Mouse (Mus musculus): Measurements from ENCODE around the gene Arl5c. TPM values are rescaled to one million over a fixed set of nuclear protein-coding genes. Genes with fewer than 3 reads are reported as not detected.

Arl5c gene
- total and polyA plus RNA-seq, 2 experiments: 0.37 to 0.55 TPM

GRCm38 (mm10) chr11:97987551-97988526, 8.1 kb downstream of the Arl5c start:
- H3K4me3 ChIP-seq (ENCODE audit: insufficient read depth, low read depth, low read length): peak overlapping the region; percentile 85
- H3K79me2 ChIP-seq (ENCODE audit: control insufficient read depth, insufficient read depth, low read length): no peaks in the 10 kb centered on the region
- H3K27ac ChIP-seq (replicated peaks; ENCODE audit: insufficient read depth, low read depth, low read length): peak overlapping the region; percentile 77
- H3K4me1 ChIP-seq (ENCODE audit: control insufficient read depth, insufficient read depth, low read length): no peaks in the 10 kb centered on the region
- H3K36me3 ChIP-seq (ENCODE audit: control insufficient read depth, insufficient read depth, low read length): no peaks in the 10 kb centered on the region
- H3K27me3 ChIP-seq (ENCODE audit: control insufficient read depth, insufficient read depth, low read length): peaks cover 3% of the 10 kb centered on the region; the same call in 1 of the 2 replicates
- under 1% methylated on average over 42 of the region's 42 CpGs for WGBS
- TF ChIP-seq POLR2A (IDR thresholded peaks at IDR 0.05; ENCODE audit: extremely low read depth, insufficient read depth, low read length) (no peak), CTCF (IDR thresholded peaks at IDR 0.05; ENCODE audit: low read depth, low read length) (peak; percentile 94)
- DNase-seq (ENCODE audit: extremely low read depth, low read depth, low spot score): peak; percentile 89
- peak overlapping the region; percentile 89 for H3K9ac ChIP-seq (ENCODE audit: low read depth, low read length)

- Histone ChIP-seq H3K4me3 (ENCODE audit: insufficient read depth, low read depth, low read length) (peak overlapping the region; percentile 64; the same call in 1 of the 2 replicates), H3K36me3 (ENCODE audit: control insufficient read depth, insufficient read depth, low read length) (no peaks in the 10 kb centered on the region), H3K4me1 (ENCODE audit: control insufficient read depth, insufficient read depth, low read length) (no peaks in the 10 kb centered on the region), H3K9ac (ENCODE audit: low read depth, low read length) (no peak overlapping the region), H3K27ac (replicated peaks; ENCODE audit: insufficient read depth, low read depth, low read length) (no peak overlapping the region), H3K27me3 (ENCODE audit: control insufficient read depth, insufficient read depth, low read length) (peaks cover 3% of the 10 kb centered on the region; the same call in 1 of the 2 replicates), H3K79me2 (ENCODE audit: control insufficient read depth, insufficient read depth, low read length) (no peaks in the 10 kb centered on the region)
- 44% methylated on average over 13 of the region's 17 CpGs for WGBS
- TF ChIP-seq POLR2A (IDR thresholded peaks at IDR 0.05; ENCODE audit: extremely low read depth, insufficient read depth, low read length) (no peak), CTCF (IDR thresholded peaks at IDR 0.05; ENCODE audit: low read depth, low read length) (no peak)
- DNase-seq (ENCODE audit: extremely low read depth, low read depth, low spot score): no peak
Observed at GRCm38 (mm10) chr11:97986738-97987465, 9.1 kb downstream of the Arl5c start.

- WGBS: 5% methylated on average over 74 of the region's 74 CpGs
- no peaks in the 10 kb centered on the region for H3K4me1 ChIP-seq (ENCODE audit: control insufficient read depth, insufficient read depth, low read length)
- no peak within 1 kb of the TSS for H3K27ac ChIP-seq (replicated peaks; ENCODE audit: insufficient read depth, low read depth, low read length)
- H3K27me3 ChIP-seq (ENCODE audit: control insufficient read depth, insufficient read depth, low read length): peaks cover 3% of the 10 kb centered on the region; the same call in 1 of the 2 replicates
- H3K36me3 ChIP-seq (ENCODE audit: control insufficient read depth, insufficient read depth, low read length): no peaks in the 10 kb centered on the region
- H3K9ac ChIP-seq (ENCODE audit: low read depth, low read length): peak within 1 kb of the TSS; percentile 80
- H3K4me3 ChIP-seq (ENCODE audit: insufficient read depth, low read depth, low read length): peak within 1 kb of the TSS; percentile 64
- TF ChIP-seq CTCF (IDR thresholded peaks at IDR 0.05; ENCODE audit: low read depth, low read length) (no peak), POLR2A (IDR thresholded peaks at IDR 0.05; ENCODE audit: extremely low read depth, insufficient read depth, low read length) (no peak)
- no peak for DNase-seq (ENCODE audit: extremely low read depth, low read depth, low spot score)
- no peaks in the 10 kb centered on the region for H3K79me2 ChIP-seq (ENCODE audit: control insufficient read depth, insufficient read depth, low read length)
Observed at GRCm38 (mm10) chr11:97985727-97986677, 10.0 kb downstream of the Arl5c start, which contains the start of gene Plxdc1. TSS of gene Plxdc1 (minus strand) at chr11:97986444.

- Histone ChIP-seq H3K4me1 (ENCODE audit: control insufficient read depth, insufficient read depth, low read length) (no peaks in the 10 kb centered on the region), H3K36me3 (ENCODE audit: control insufficient read depth, insufficient read depth, low read length) (no peaks in the 10 kb centered on the region), H3K9ac (ENCODE audit: low read depth, low read length) (no peak overlapping the region), H3K79me2 (ENCODE audit: control insufficient read depth, insufficient read depth, low read length) (no peaks in the 10 kb centered on the region), H3K27me3 (ENCODE audit: control insufficient read depth, insufficient read depth, low read length) (peaks cover 3% of the 10 kb centered on the region; the same call in 1 of the 2 replicates), H3K4me3 (ENCODE audit: insufficient read depth, low read depth, low read length) (no peak overlapping the region), H3K27ac (replicated peaks; ENCODE audit: insufficient read depth, low read depth, low read length) (no peak overlapping the region)
- 88% methylated on average over 1 of the region's 1 CpGs for WGBS
- no peak for TF ChIP-seq POLR2A (IDR thresholded peaks at IDR 0.05; ENCODE audit: extremely low read depth, insufficient read depth, low read length)
- no peak for TF ChIP-seq CTCF (IDR thresholded peaks at IDR 0.05; ENCODE audit: low read depth, low read length)
- DNase-seq (ENCODE audit: extremely low read depth, low read depth, low spot score): no peak
Observed at GRCm38 (mm10) chr11:97983983-97984382, 12.0 kb downstream of the Arl5c start.

- no peak for TF ChIP-seq CTCF (IDR thresholded peaks at IDR 0.05; ENCODE audit: low read depth, low read length)
- TF ChIP-seq POLR2A (IDR thresholded peaks at IDR 0.05; ENCODE audit: extremely low read depth, insufficient read depth, low read length): no peak
- DNase-seq (ENCODE audit: extremely low read depth, low read depth, low spot score): no peak
- Histone ChIP-seq H3K27me3 (ENCODE audit: control insufficient read depth, insufficient read depth, low read length) (peaks cover 3% of the 10 kb centered on the region; the same call in 1 of the 2 replicates), H3K9ac (ENCODE audit: low read depth, low read length) (no peak overlapping the region), H3K4me3 (ENCODE audit: insufficient read depth, low read depth, low read length) (no peak overlapping the region), H3K27ac (replicated peaks; ENCODE audit: insufficient read depth, low read depth, low read length) (no peak overlapping the region), H3K4me1 (ENCODE audit: control insufficient read depth, insufficient read depth, low read length) (no peaks in the 10 kb centered on the region), H3K36me3 (ENCODE audit: control insufficient read depth, insufficient read depth, low read length) (no peaks in the 10 kb centered on the region), H3K79me2 (ENCODE audit: control insufficient read depth, insufficient read depth, low read length) (no peaks in the 10 kb centered on the region)
- WGBS: 81% methylated on average over 3 of the region's 3 CpGs
Observed at GRCm38 (mm10) chr11:97983506-97983905, 12.5 kb downstream of the Arl5c start.
